Mouse (Mus musculus) monocyte, adult 5-6 weeks (primary cell): ENCODE data around the gene Net1. TPM values are rescaled to one million over a fixed set of nuclear protein-coding genes. Genes with fewer than 3 reads are reported as not detected.
A peak's percentile ranks its signal among the peaks of the same experiment; 100 is the strongest.
"Not testable (repeated sequence)": the region's sequence is repeated elsewhere in the genome, so short reads cannot be mapped to it uniquely, and the experiment has no call there.

Experiments
- ATAC-seq: fragments of 153-309, 156-312 bp; replicated peaks from 2 replicates; pipeline ENCODE4 v1.8.0; 2017; ENCODE audit warnings: mild to moderate bottlenecking; ENCODE audit not compliant: low TSS enrichment, insufficient number of reproducible peaks, severe bottlenecking, poor library complexity, low FRiP score
- total RNA-seq: library from RNA; stranded (forward); fragments of 200-1000, 200-491, 200-594 nt; gene quantifications from 3 replicates; pipeline ENCODE4 v1.2.3, GENCODE M21; 2017

The Net1 gene
- 24.7 to 34.8 TPM (median 25.9 TPM) in 3 replicates for total RNA-seq

GRCm38 (mm10) chr13:3917571-3918311, at the start of gene Net1, which contains the start of gene Tubal3:
Net1 (minus strand) TSS chr13:3918220.
Tubal3 (plus strand) TSS chr13:3918274.
- peak; percentile 95 for ATAC-seq

- ATAC-seq = no peak
These were observed 33.3 kb upstream of the Net1 start for GRCm38 (mm10) chr13:3951198-3951914.

- ATAC-seq = no peak
These were observed 31.5 kb upstream of the Net1 start for GRCm38 (mm10) chr13:3949477-3949876.

GRCm38 (mm10) chr13:3947267-3947666, 29.2 kb upstream of the Net1 start:
- no peak for ATAC-seq

- no peak for ATAC-seq
These were observed 27.2 kb upstream of the Net1 start, which contains the start of gene Ucn3 for GRCm38 (mm10) chr13:3945249-3945648. Ucn3 (minus strand) TSS chr13:3945349.

- no peak for ATAC-seq
These were observed 26.7 kb upstream of the Net1 start for GRCm38 (mm10) chr13:3944699-3945098.

GRCm38 (mm10) chr13:3926046-3926445, 8.0 kb upstream of the Net1 start:
- no peak for ATAC-seq

GRCm38 (mm10) chr13:3925632-3926031, 7.6 kb upstream of the Net1 start:
- ATAC-seq = no peak

GRCm38 (mm10) chr13:3924483-3924882, 6.5 kb upstream of the Net1 start:
- no peak for ATAC-seq

- no peak for ATAC-seq
These were observed 4.5 kb downstream of the Net1 start for GRCm38 (mm10) chr13:3913504-3913903.

- no peak for ATAC-seq
These were observed 7.7 kb downstream of the Net1 start for GRCm38 (mm10) chr13:3910356-3910755.

- ATAC-seq = no peak
These were observed 9.8 kb downstream of the Net1 start for GRCm38 (mm10) chr13:3908262-3908661.

- ATAC-seq = no peak
These were observed 10.8 kb downstream of the Net1 start for GRCm38 (mm10) chr13:3907151-3907696.

GRCm38 (mm10) chr13:3899301-3899700, 18.7 kb downstream of the Net1 start:
- ATAC-seq = no peak

- not testable (repeated sequence) for ATAC-seq
These were observed 19.8 kb downstream of the Net1 start for GRCm38 (mm10) chr13:3898202-3898601.

GRCm38 (mm10) chr13:3896913-3897312, 21.1 kb downstream of the Net1 start:
- ATAC-seq = peak; percentile 65

- no peak for ATAC-seq
These were observed 22.0 kb downstream of the Net1 start for GRCm38 (mm10) chr13:3896032-3896431.

- no peak for ATAC-seq
These were observed 22.5 kb downstream of the Net1 start for GRCm38 (mm10) chr13:3895397-3895980.

- ATAC-seq = no peak
These were observed 23.5 kb downstream of the Net1 start for GRCm38 (mm10) chr13:3894549-3894948.
